Mouse (Mus musculus): Measurements from ENCODE around the gene Jakmip3.

- TF ChIP-seq POLR2AphosphoS2 (IDR thresholded peaks at IDR 0.05; ENCODE audit: low read length) (no peak), CTCF (IDR thresholded peaks at IDR 0.05 in 2 of 3, conservative IDR thresholded peaks at IDR 0.05 in 1 of 3; ENCODE audit: control insufficient read depth in 1 of 3, insufficient read depth in 1 of 3, low read depth in 2 of 3, low read length in 3 of 3, poor library complexity in 1 of 3, severe bottlenecking in 1 of 3) (no peak), KAT2A (conservative IDR thresholded peaks at IDR 0.05; ENCODE audit: low read depth, low read length) (no peak), USF1 (IDR thresholded peaks at IDR 0.05; ENCODE audit: low read depth, low read length) (no peak), RAD21 (IDR thresholded peaks at IDR 0.05; ENCODE audit: low read depth, low read length) (no peak), HCFC1 (IDR thresholded peaks at IDR 0.05; ENCODE audit: low read depth, low read length) (no peak)
These were observed 1.8 kb downstream of the Jakmip3 start for GRCm38 (mm10) chr7:138942301-138942700.

Measured in MEL (cell line).